In genomic region chr11:75722339-75722738, GRCm38 (mm10) we compare ENCODE assay signal across 16 mouse cellular contexts.
"Had no signal": no experiment of that assay in that cellular context is flagged by ENCODE, and none has a peak within 500 bp of the region (broad histone marks: within the 10 kb centered on the region; RNA-seq: fewer than 3 reads in every experiment).

No protein-coding gene starts in this region.

- H3K9ac ChIP-seq: kidney, embryonic 15.5 days; liver, embryonic 13.5 days; midbrain, embryonic 12.5 days; midbrain, embryonic 15.5 days; neural tube, embryonic 13.5 days had no signal

- H3K4me1 ChIP-seq: kidney, embryonic 15.5 days; liver, embryonic 13.5 days; midbrain, embryonic 12.5 days; midbrain, embryonic 15.5 days; neural tube, embryonic 13.5 days had no signal

- H3K4me3 ChIP-seq: kidney, embryonic 15.5 days; left cerebral cortex, adult 2 months; liver, embryonic 13.5 days; midbrain, embryonic 12.5 days; midbrain, embryonic 15.5 days; neural tube, embryonic 13.5 days had no signal

- H3K4me2 ChIP-seq: kidney, embryonic 15.5 days; liver, embryonic 13.5 days; midbrain, embryonic 12.5 days; midbrain, embryonic 15.5 days; neural tube, embryonic 13.5 days had no signal

- H3K36me3 ChIP-seq: kidney, embryonic 15.5 days; liver, embryonic 13.5 days; midbrain, embryonic 12.5 days; midbrain, embryonic 15.5 days; neural tube, embryonic 13.5 days had no signal

- H3K27me3 ChIP-seq: kidney, embryonic 15.5 days; liver, embryonic 13.5 days; midbrain, embryonic 12.5 days; midbrain, embryonic 15.5 days; neural tube, embryonic 13.5 days had no signal

- ATAC-seq: midbrain, embryonic 15.5 days had no signal

- DNase-seq: kidney, adult 8-10 months; kidney, postnatal 10 days; kidney, postnatal 36 days; layer of hippocampus, postnatal 36 days; liver, embryonic 13.5 days; lung, adult 2 months; retina, postnatal 1 day; thymus, adult 2 months; thymus, postnatal 25 days had no signal

- H3K9me3 ChIP-seq: midbrain, embryonic 15.5 days had no signal

- H3K27ac ChIP-seq: kidney, embryonic 15.5 days; left cerebral cortex, adult 2 months; liver, embryonic 13.5 days; macrophage; midbrain, embryonic 12.5 days; midbrain, embryonic 15.5 days; neural tube, embryonic 13.5 days; stomach, postnatal 0 days had no signal
